Mouse (Mus musculus): Measurements from ENCODE around the gene Zic4.

Zic4 gene

DNA sequence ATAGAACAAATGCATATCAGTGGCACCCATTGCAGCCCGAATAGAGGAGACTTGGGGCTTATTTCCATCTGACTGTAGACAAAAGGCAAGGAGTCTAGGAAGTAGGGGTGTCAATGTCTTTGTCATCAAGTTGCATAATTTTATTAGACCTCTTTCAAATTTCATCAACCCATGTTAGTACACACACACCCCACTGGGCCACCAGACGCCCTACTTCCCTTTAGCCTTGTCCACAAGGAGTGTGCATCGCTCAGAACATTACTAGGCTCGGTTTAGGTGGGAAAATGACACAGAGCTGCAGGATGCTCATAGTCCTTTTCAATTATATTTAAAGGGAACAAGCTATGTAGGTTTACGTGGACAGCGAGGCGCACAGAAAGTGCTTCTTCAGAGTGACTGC lies 37.8 kb downstream of the Zic4 start:
- DNase-seq (ENCODE audit: low read depth in 2 of 2, low spot score in 2 of 2) = no peak

DNA sequence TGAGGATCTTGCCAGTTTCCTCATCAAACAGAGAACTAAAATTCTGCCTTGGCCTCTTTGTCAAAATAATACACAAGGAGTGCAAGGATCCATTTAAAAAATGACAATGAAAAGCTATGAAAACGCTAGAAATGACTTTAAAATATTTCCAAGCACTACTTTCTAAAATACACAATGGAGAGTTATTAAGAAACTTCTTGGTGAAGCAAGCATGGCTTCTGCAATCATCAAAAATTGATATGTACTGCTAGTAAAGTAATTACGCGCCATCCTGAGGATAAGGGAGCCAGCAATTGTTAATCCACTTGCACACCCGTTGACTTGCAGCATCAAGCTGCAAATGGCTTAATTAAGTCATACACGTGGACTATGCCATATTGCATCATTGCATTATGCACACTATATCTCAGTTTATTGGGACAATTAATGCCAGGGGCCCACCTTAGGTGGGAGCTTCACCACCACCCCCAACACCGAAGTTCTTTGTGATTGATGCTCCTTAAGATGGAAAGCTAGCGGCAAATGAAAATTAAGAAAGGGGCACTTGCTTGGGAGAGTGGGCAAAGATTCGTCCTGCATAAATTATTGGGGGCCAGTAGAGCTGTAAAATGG lies 38.4 kb downstream of the Zic4 start:
- DNase-seq (ENCODE audit: low read depth in 2 of 2, low spot score in 2 of 2) = no peak

DNA sequence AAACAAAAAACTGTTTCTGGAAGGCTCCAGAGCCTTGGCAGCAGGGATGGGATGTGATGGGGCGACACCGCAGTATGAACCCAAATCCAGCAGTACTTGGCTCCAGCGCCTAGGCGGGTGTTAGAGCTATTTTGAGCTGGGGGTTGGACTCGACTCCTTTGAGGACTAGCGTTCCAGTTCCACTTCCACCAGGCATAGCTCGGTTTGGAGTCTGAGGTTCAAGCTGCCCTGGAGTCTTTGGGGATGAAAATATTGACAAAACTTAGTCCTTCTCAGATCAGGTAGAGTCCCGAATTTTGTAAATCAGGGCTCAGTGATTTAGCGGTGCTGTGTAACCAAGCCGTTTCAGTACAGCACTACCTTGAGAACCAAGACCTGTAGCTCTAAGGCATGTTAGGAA lies 39.3 kb downstream of the Zic4 start:
- no peak for DNase-seq (ENCODE audit: low read depth in 2 of 2, low spot score in 2 of 2)

DNA sequence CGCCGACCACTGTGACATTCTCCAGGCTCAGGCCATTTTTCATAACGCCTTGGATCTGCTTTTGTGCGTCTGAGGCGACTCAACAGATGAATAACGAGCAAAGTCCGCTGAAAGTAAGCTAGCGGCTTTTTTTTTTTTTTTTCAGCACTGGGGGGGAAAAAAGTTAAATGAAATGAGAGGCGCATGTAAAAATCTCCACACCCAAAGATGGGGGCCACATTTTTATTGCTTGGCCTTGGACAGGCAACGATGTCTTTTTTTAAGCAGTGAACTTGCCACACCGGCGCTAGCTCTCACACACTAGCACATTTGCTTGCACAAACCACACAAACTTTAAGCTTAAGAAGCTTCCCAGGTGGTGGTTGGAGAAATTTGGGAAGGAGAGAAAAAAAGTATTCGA lies 42.0 kb downstream of the Zic4 start:
- no peak for DNase-seq (ENCODE audit: low read depth in 2 of 2, low spot score in 2 of 2)

DNA sequence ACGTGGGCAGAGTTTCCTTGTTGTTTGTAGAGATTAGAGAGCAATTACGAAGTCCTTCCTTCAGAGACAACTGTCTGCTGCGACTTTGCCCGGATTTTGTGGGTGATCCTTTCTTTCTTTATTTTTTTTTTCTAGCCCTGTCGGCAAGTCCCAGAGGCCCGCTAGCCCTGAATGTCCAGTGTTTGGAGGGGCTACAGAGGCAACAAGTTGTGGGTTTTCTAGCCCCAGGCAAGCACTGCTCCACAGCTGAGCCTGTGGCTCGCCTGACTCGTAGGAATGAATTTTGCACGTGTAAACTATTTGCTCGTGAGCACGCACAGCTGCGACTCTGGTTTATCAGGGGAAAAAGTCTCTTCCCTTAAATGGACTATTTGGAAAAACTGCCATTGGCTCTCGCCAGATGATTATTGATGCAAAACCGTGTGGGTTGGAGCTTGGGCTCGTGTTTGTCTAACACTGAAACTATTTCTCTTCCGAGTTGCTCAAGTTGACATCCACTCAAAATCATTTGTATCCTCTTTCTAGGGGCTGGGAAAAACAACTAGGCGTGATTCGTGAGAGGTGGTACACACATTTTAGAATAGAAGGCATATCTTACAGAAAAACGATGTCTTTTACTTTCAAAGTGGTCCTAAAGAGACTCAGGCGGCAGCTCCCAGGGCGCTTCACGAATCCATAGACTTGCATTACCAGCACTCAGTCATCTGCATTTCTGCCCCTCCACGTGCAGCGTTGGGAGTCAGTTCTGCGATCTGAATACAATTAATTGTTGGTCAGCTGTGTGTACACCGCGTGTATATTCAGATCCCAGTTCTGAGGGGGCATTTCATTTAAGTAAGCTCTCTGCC lies 42.9 kb downstream of the Zic4 start:
- DNase-seq (ENCODE audit: low read depth in 2 of 2, low spot score in 2 of 2) = no peak

DNA sequence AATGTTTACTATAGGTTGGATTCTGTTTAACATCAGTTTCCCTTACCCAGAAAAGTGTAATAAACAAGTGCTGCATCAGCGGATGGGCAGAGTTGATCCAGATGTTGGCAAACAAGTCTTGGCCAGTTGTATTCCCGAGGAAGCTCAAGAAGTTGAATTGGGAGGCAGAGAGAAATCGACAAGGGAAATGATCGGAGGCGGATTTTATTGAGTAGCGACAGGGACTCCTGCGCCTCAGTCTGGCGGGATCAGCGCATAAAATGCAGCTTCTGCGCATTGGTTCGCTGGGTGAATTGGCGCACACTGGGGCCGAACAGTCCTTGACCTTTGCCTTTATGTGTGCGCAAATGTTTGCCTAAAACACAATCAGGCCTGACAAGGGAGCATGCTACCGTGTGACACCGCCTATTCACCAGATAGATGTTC lies 43.6 kb downstream of the Zic4 start:
- no peak for DNase-seq (ENCODE audit: low read depth in 2 of 2, low spot score in 2 of 2)

DNA sequence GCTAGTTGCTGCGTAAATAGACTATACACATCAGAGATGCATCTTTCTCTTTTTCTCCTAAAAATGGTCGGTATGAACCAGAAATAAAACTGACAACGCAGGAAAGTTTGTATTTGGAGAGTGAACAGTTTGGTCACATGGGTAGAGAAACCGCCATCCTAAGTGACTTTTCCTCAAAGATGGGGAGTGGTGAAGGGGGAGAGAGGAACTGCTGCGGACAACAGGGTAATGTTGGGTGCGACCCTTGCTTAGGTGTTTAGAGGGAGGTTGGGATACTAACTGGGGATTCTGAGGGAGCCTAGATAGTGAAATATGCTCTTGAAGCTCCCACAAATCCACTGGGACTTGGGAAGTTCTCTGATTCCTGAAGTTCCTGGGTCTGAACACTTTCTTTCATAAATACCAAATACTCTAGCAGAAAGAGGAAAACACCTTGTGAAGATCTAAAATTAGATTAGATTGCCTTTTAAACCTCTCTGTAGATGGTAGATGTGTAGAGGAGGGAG lies 44.1 kb downstream of the Zic4 start:
- DNase-seq (ENCODE audit: low read depth in 2 of 2, low spot score in 2 of 2) = no peak

DNA sequence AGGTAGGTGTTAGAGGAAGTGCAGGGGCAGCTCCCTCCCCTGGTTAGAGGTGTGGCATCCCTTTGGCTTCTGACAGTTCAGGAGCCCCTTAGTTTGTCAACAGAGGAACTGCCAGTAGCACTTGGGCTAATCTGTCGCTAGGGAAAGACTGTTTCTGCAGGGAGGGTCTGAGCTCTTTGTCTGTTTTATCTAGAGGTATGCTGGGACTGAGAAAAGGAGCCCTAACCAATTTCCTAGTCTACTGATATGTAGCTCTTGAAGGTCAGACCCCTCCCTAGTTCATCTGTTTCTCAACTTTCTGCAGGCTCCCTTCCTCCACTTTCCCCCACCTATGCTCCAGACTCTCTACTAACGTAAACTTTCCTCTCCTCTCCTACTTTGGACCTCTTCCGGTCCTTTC lies 47.6 kb downstream of the Zic4 start:
- no peak for DNase-seq (ENCODE audit: low read depth in 2 of 2, low spot score in 2 of 2)

DNA sequence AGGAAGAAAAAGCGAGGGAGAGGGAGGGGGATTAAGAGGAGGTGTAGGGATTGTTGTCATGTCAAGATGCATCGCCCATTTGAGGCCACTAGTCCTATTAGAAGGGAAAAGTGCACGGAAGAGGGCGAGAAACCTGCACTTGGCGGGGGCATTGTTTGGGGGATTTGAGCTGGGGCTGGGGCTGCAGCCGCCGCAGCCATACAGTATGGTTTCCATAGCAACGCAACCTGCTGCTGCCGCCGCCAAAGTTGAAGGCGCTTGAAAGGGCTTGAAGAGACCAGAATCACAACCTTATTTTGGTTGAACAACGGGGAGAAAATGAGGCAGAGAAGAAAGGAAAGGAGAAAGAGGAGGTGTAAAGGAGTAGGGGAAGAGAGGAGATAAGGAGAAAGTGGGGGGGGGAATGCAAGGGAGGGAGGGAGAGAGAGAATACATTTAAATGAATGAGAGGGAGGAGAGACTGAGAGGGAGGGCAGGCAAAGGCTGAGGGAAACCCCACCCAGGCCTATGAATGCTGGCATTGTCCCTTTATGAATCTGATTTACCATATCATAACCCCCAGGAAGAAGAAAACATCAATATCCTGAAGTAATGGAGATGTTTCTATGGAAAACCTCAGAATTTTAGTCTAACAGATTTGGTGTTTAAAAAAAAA lies 51.9 kb downstream of the Zic4 start:
- no peak for DNase-seq (ENCODE audit: low read depth in 2 of 2, low spot score in 2 of 2)

DNA sequence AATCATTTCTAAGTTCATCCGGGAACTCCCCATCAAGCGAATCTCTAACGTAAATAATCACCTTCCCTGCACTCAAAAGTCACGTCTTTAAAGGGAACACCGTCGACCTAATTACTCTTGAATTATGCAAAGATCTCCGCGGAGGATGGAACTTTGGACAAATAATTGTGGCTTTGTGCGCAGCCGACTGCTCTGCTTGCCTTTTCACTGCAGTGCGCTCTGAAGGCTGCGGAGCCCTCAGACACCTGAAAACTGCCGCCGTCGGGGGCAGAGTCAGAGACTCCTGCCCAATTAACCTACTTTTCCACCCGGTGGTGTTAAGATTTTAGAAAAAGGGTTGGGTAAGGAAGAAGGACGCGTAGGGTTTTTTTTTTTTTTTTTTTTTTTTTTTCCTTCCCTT lies 58.2 kb downstream of the Zic4 start:
- DNase-seq (ENCODE audit: low read depth in 2 of 2, low spot score in 2 of 2) = no peak
